Mouse (Mus musculus) kidney, adult 2 months (tissue): Measurements from ENCODE around the gene Dlg2.

Source experiments
- CTCF ChIP-seq: fragments of 200-500 bp; conservative IDR thresholded peaks from 2 replicates; pipeline ENCODE4 v1.5.1; 2011; ENCODE audit warnings: low read depth, mild to moderate bottlenecking, control low read depth, low read length, moderate library complexity, mixed read lengths; ENCODE audit not compliant: insufficient read depth, insufficient read length
- POLR2A ChIP-seq: fragments of 200-500 bp; IDR thresholded peaks from one replicate; pipeline ENCODE4 v1.6.1; 2011; ENCODE audit warnings: low read depth, low read length, control low read depth

DNA sequence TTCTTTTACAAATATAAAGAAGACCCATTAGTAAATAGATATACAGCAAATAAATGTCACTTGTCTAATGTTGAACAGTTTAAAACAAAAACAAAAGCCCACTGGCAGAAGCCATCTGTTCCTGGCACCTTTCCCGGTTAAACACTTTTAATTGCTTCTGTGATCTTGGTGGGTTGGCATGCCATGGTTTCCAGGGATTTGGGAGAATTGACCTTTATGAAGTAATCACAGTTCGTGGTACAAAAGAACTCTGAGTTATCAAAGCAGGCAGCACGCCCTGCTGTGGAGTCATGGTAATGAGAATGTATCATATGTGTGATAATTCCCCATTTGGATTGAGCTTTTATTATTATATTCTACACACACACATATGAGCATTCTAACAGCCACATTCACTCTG is 1038.0 kb downstream of the Dlg2 start:
- no peak for TF ChIP-seq POLR2A
- TF ChIP-seq CTCF = no peak
